Mouse (Mus musculus) cortical plate, adult 2 months (tissue): Measurements from ENCODE around the gene Med12. TPM values are rescaled to one million over a fixed set of nuclear protein-coding genes. Genes with fewer than 3 reads are reported as not detected.
A peak's percentile ranks its signal among the peaks of the same experiment; 100 is the strongest.
"Not testable (repeated sequence)": the region's sequence is repeated elsewhere in the genome, so short reads cannot be mapped to it uniquely, and the experiment has no call there.

ENCODE experiments used
- H3K27ac ChIP-seq: fragments of 200-500 bp; 2 replicates; pipeline ENCODE4 v1.5.1; 2012; ENCODE audit warnings: low read length, control low read depth, inconsistent platforms; ENCODE audit not compliant: insufficient read depth
- H3K4me1 ChIP-seq: fragments of 200-500 bp; 2 replicates; pipeline ENCODE4 v1.6.1; 2011; ENCODE audit warnings: low read length; ENCODE audit not compliant: control insufficient read depth, insufficient read depth
- H3K4me3 ChIP-seq: fragments of 200-500 bp; 2 replicates; pipeline ENCODE4 v1.5.1; 2011; ENCODE audit warnings: mild to moderate bottlenecking, low read length, control low read depth; ENCODE audit not compliant: insufficient read depth
- CTCF ChIP-seq: fragments of 200-500 bp; IDR thresholded peaks from 2 replicates; pipeline ENCODE4 v1.5.1; 2011; ENCODE audit warnings: mild to moderate bottlenecking, control low read depth, low read length; ENCODE audit not compliant: insufficient read depth; ENCODE audit errors: extremely low read depth
- POLR2A ChIP-seq: fragments of 200-500 bp; IDR thresholded peaks from 2 replicates; pipeline ENCODE4 v1.6.1; 2011; ENCODE audit warnings: mild to moderate bottlenecking, low read length, control low read depth; ENCODE audit not compliant: insufficient read depth; ENCODE audit errors: extremely low read depth
- polyA plus RNA-seq: library from polyadenylated mRNA; depleted of rRNA; stranded (reverse); fragments of >200 nt; gene quantifications from 2 replicates; pipeline ENCODE4 v1.2.3, GENCODE M21; 2012; rRNA removed

Med12 gene
- polyA plus RNA-seq, 1 experiment: 31.6 TPM

DNA sequence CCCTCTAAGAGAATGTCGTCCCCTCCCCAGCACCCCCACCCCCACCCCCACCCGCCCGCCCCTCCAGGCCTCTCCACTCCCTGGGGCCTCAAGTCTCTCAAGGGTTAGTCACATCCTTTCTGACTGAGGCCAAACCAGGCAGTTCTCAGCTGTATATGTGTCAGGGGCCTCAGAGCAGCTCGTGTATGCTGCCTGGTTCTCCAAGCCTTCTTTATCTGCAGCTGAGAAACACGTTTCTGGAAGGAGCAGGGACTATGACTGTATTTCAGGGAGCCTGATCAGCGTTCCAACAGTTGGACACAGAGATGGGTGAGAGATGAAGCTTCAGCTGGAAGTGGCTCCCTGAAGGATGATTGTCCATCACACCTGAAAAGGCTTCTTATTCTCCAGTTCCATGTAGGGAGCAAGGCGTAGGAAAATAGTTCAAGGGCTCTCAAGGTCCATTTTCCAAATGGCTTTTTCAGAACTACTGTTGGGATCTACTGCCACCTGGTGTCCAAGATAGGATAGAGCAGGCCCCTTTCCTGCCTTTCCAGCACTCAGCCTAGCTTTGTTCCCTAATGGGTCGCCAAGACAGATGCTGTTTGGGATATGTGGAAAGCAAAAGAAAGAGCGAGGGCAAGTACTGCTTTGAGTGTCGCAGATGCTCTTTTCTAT is 55.7 kb downstream of the Med12 start:
- TF ChIP-seq POLR2A: no peak
- peak; percentile 70 for TF ChIP-seq CTCF
- Histone ChIP-seq H3K4me1 (peaks cover 4% of the 10 kb centered on the region; the same call in 1 of the 2 replicates), H3K4me3 (no peak overlapping the region), H3K27ac (peak overlapping the region; percentile 78)

DNA sequence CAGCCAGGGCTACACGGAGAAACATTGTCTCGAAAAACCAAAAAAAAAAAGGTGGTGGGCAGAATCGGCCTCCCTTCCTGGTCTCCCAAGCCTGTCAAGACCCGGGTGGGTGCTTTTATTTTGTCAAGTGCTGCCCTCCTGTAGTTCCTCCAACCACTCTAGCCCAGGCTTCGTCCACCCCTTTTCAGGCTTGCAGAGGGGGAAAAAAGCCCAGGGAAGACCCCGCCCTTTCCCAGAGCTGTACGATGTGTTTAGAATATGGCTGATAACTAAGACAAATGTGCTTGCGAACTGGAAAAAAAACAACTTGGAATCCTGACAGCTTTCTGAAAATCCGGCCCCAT is 58.2 kb downstream of the Med12 start:
- Histone ChIP-seq H3K27ac (peak overlapping the region; percentile 99), H3K4me3 (peak overlapping the region; percentile 48), H3K4me1 (peaks cover 4% of the 10 kb centered on the region; the same call in 1 of the 2 replicates)
- TF ChIP-seq CTCF: no peak

DNA sequence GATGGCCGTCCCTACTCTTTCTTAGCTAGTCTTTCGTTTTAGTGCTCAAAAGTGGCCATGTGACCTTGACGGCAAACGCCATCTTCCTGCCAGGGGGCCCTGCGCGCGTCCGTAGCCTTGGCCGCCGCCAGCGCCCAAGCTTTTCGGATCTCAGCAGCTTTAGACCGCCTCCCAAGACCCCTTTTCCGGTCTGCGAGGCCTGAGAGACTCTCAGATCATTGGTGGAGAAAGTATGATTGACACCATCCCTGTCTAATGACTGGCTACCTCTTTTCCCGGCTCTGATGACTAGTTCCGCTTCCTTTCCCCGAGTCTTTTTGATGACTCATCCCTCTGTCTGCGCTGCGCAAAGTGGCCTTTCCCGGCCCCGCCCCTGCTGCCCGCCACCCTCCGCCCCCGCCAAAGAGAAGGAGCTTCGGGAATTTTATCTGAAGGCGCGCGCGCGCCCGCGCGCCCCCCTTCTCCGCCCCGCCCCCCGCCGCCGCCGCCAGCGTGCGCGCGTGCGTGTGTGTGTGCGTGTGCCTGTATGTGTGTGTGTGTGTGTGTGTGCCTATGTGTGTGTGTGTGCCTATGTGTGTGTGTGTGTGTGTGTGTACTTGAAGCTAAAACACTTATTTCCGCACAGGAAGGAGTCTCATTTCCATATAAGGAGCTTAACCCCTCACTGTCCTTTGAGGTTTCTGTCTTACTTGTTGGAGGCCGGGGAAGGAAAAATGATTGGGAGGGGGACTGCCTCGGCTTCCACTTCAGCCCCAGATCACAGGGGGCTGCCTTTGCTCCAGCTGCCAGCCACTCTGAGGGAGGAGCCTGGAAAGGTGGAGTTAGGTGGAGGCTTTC is 58.8 kb downstream of the Med12 start:
- Histone ChIP-seq H3K27ac (peak overlapping the region; percentile 99), H3K4me3 (peak overlapping the region; percentile 48), H3K4me1 (peaks cover 4% of the 10 kb centered on the region; the same call in 1 of the 2 replicates)
- TF ChIP-seq CTCF (no peak), POLR2A (peak; percentile 72)

DNA sequence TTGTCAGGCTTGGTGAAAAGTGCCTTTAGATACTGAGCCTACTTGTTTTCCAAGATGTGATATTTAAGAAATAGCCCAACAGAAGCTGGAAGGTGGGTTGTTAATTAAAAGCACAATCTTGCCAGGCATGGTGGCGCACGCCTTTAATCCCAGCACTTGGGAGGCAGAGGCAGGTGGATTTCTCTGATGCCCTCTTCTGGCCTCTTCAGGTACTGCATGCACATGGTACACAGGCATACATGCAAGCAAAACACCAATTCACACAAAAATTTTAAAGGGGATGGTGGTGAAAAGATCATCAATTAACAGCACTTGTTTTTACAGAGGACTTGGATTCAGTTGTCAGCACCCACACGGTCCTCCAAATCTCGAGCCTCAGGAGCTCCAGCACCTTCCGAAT is 60.8 kb downstream of the Med12 start:
- TF ChIP-seq POLR2A (no peak), CTCF (peak; percentile 17; the same call in 1 of the 2 replicates)
- Histone ChIP-seq H3K4me1 (peaks cover 3% of the 10 kb centered on the region; the same call in 1 of the 2 replicates), H3K4me3 (no peak overlapping the region), H3K27ac (no peak overlapping the region)

DNA sequence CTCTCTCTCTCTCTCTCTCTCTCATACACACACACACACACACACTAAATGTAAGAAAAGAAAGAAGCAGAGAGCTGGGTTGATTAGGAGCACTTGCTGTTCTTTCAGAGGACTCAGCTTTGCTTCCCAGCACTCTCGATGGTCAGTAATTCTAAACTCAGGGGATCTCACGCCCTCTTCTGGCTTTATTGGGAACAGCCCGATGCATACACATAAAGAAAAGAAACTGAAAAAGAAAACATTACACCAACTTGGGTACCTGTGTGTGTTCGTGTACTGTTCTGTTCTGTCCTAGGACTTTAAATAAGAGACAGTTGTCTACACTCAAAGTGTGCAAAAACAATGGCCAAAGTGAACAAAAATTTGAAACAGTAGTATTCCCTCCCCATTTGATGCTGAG is 64.8 kb downstream of the Med12 start:
- H3K4me1 ChIP-seq: no peaks in the 10 kb centered on the region
- no peak overlapping the region for H3K27ac ChIP-seq
- TF ChIP-seq CTCF: no peak
- TF ChIP-seq POLR2A: no peak
- no peak overlapping the region for H3K4me3 ChIP-seq

DNA sequence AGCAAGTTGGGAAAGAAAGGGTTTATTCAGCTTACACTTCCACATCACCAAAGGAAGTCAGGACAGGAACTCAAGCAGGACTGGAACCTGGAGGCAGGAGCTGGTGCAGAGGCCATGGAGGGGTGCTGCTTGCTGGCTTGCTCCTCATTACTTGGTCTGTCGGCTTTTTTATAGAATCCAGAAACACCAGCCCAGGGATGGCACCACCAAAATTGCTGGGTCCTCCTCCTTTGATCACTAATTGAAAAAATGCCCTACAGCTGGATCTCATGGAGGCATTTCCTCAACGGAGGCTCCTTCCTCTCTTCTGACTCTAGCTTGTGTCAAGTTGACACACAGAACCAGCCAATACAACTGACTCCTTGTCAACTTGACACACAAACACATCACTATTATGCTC is 69.0 kb downstream of the Med12 start:
- H3K4me1 ChIP-seq, H3K4me3 ChIP-seq, H3K27ac ChIP-seq: not testable (repeated sequence)

DNA sequence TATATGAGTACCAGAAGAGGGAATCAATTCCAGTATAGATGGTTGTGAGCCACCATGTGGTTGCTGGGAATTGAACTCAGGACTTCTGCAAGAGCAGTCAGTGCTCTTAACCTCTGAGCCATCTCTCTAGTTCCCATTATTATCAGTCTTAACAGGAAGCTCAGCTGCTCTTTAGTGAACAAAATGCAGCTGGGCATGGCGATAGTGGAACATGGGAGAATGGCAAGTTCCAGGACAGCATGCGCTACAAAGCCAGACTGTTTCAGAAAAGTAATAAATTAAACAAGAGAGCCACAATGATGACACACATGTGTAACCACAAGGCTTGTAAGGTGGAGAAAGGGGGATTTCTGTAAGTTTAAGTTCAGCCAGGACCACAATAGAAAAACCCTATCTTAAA is 71.6 kb downstream of the Med12 start:
- Histone ChIP-seq H3K4me1 (no peaks in the 10 kb centered on the region), H3K4me3 (no peak overlapping the region), H3K27ac (no peak overlapping the region)
- TF ChIP-seq CTCF: no peak
- no peak for TF ChIP-seq POLR2A

DNA sequence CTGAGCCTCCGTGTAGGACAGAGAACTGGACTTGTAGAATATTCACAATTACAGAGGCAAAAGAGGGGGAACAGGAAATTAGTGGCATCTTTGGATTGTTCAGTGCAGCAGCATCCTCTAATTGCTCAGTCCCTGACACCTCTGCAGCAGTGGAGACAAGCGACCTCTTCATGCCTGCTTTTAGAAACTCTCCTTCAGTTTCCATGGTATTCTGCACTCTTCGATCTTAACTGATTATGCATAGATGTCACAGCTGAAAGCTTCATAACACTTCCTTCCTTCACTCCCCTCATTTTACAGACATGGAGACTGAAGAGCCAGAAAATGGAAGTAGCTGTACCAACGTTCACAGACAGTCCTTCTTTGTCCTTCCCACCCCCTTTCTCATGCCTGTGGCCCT is 72.6 kb downstream of the Med12 start:
- Histone ChIP-seq H3K4me3 (no peak overlapping the region), H3K27ac (peak overlapping the region; percentile 41; the same call in 1 of the 2 replicates), H3K4me1 (no peaks in the 10 kb centered on the region)
- TF ChIP-seq CTCF (no peak), POLR2A (no peak)

Other genes starting within 250 kb of the Med12 start
- 0.08 and 0.17 TPM in 2 replicates for gene Tex11, start 214.4 kb upstream of the Med12 start, polyA plus RNA-seq
- 8.6 and 9.3 TPM in 2 replicates for gene Slc7a3, start 188.0 kb upstream of the Med12 start, polyA plus RNA-seq
- gene Snx12, start 51.5 kb upstream of the Med12 start, polyA plus RNA-seq: 31.5 and 33.1 TPM in 2 replicates
- gene Foxo4, start 19.5 kb upstream of the Med12 start, polyA plus RNA-seq: 11.9 and 12.3 TPM in 2 replicates
- gene Gm614, start 10.0 kb upstream of the Med12 start, polyA plus RNA-seq: not detected in 2 replicates
- gene Il2rg, start 5.8 kb upstream of the Med12 start, polyA plus RNA-seq: 2.4 TPM in 2 replicates
- not detected in 2 replicates for gene Gm20489, start 5.0 kb upstream of the Med12 start, polyA plus RNA-seq
- 49.1 and 51.5 TPM in 2 replicates for gene Nlgn3, start 25.1 kb downstream of the Med12 start, polyA plus RNA-seq
- gene Gjb1, start 102.3 kb downstream of the Med12 start, polyA plus RNA-seq: 24.2 and 34.6 TPM in 2 replicates
- 177 and 193 TPM in 2 replicates for gene Zmym3, start 146.8 kb downstream of the Med12 start, polyA plus RNA-seq
- 112 and 117 TPM in 2 replicates for gene Nono, start 155.3 kb downstream of the Med12 start, polyA plus RNA-seq
- gene Itgb1bp2, start 175.1 kb downstream of the Med12 start, polyA plus RNA-seq: 1.8 and 1.9 TPM in 2 replicates